Mouse (Mus musculus) kidney, postnatal 36 days (tissue): ENCODE measurements at regions not wholly inside any gene's neighbourhood (a gene's known extent, or its start where the extent isn't known, plus 50 kb on each side); places are given as distances from the start of the nearest gene placed in this dataset.

Source experiments
- DNase-seq, 2 experiments: peaks; one replicate each; pipeline ENCODE4 v3.0.0; 2021 to 2022; ENCODE audit warnings: mixed read lengths in 2 of 2

DNA sequence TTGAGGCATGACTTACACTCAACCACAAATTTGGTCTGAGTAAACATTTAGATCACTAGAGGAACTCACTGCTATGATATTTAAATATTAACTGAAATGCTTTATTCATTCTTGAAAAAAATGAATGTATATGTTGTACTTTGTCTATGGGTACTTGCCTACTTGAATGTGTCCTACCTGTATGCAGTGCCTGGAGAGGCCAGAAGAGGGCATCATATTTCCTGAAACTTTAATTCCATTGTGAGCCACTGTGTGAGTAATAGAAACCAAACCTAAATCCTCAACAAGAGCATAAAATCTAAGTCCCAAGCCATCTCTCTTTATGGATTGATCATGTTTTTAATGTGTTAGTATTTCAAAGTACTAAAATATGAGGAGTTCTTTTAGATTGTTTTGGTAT lies 1252.4 kb upstream of the Lrrtm3 start:
- peak in 1 of 2 experiments; percentile 1 for DNase-seq

DNA sequence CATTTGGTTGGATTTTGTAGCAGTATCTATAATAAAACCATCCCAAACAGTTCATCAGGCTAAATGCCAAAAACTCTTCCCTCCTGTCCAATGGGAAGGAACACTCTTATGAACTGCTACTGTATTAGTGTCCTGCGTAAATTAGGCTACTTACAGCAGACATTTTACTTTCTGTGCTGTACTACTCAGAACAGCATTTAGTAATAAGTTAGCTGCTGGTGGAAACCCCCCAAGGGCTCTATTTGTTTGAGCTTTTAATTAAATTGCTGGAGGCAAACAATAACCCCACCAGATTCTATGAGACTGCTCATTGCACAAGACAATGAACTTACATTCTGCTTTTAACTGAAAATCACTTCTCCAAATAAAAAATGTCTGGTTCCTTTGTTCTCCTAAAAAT lies 1240.3 kb upstream of the Lrrtm3 start:
- DNase-seq, result no peak

DNA sequence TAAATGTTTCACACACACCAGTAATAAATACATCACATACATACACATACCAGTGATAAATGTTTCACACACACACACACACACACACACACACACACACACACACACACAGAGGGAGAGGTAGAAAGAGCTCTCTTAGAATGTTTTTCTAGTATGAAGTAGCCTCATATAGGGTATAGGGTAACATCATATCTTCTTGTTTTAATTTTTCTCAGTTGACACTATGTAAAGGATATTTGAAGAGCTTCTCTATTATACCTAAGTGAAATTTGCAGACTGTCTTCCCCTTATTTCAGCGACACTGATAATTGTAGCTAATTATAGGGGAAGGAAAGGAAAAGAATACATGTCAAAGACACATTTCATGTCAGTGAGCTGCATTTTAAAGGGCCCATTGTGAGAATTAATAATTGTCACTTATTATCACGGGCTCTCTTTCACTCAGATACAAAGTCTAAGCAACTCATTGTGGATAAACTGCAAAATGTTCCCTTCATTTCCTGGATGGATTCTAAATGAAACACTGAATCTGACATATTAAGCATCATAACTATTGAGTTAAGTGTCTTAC lies 1234.8 kb upstream of the Lrrtm3 start:
- DNase-seq, result no peak

DNA sequence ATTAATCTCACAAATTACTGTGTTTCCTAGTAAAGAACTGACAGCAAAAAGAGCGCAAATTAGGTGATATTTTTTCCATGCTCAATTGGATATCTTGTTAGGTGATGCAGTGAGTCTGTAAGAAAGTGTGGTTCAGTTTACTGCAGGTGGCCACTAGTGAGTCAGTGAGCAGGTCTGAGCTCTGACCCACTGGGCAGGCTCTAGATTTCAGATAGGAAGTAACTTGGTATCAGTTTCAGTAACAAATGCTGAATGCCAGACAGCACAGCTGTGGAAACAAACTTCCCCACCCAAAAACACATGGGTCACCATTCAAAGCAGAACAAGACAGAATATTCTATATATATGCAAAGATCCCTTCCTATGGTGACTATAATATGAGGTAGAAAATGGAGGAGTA lies 1208.2 kb upstream of the Lrrtm3 start:
- DNase-seq, result no peak
